Mouse (Mus musculus) ES-Bruce4 (cell line): ENCODE results near the gene Mpi.

ENCODE experiments used
- EP300 ChIP-seq: IDR thresholded peaks from 2 replicates; pipeline ENCODE4 v1.6.1; 2011; ENCODE audit warnings: low read depth, low read length; ENCODE audit not compliant: insufficient read depth
- POLR2A ChIP-seq: IDR thresholded peaks from one replicate; pipeline ENCODE4 v1.8.1; 2011; ENCODE audit warnings: low read length; ENCODE audit not compliant: insufficient read depth

DNA sequence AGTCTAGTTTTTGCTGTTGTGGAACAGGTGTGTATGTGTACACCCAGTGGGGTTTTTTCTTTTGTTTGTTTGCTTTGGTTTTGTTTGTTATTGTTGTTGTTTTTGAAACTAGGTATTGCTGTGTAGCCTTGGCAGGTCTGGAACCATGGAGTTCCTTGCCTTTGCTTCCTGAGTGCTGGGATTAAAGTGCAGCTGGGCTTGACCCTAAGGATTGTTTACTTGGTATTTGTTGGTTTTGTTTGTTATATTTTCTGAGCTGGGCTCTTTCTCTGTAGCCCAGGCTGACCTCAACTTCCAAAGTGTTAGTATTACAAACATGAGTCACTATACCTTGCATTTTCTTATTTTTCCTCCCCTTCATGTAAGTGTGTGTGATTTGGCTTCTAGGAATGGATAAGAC, 26.1 kb downstream of the Mpi start:
- TF ChIP-seq POLR2A: no peak
- no peak for TF ChIP-seq EP300
